Mouse (Mus musculus): Measurements from ENCODE around the gene Plxna2. TPM values are rescaled to one million over a fixed set of nuclear protein-coding genes. Genes with fewer than 3 reads are reported as not detected.

Plxna2 gene
- polyA plus RNA-seq, 1 experiment from 2014 or later = 10.4 TPM

- H3K27ac ChIP-seq (ENCODE audit: low read length) = no peak overlapping the region
- WGBS = 93% methylated on average over 1 of the region's 1 CpGs
- no peaks in the 10 kb centered on the region for H3K9me3 ChIP-seq (ENCODE audit: control insufficient read depth, low read length)
- H3K4me3 ChIP-seq (ENCODE audit: low read length) = no peak overlapping the region
- H3K36me3 ChIP-seq (ENCODE audit: control insufficient read depth, insufficient read depth, low read length) = peaks cover 13% of the 10 kb centered on the region; the same call in 1 of the 2 replicates
- H3K9ac ChIP-seq (ENCODE audit: low read length) = no peak overlapping the region
- no peaks in the 10 kb centered on the region for H3K27me3 ChIP-seq (ENCODE audit: control insufficient read depth, insufficient read depth, low read depth, low read length)
- no peak for ATAC-seq (ENCODE audit: low read depth)
- no peak overlapping the region for H3K4me2 ChIP-seq (ENCODE audit: low read depth, low read length)
- H3K4me1 ChIP-seq (replicated peaks; ENCODE audit: control insufficient read depth, insufficient read depth, low read length) = no peaks in the 10 kb centered on the region
Measured at GRCm38 (mm10) chr1:194797843-194798242, 179.8 kb downstream of the Plxna2 start.

DNA sequence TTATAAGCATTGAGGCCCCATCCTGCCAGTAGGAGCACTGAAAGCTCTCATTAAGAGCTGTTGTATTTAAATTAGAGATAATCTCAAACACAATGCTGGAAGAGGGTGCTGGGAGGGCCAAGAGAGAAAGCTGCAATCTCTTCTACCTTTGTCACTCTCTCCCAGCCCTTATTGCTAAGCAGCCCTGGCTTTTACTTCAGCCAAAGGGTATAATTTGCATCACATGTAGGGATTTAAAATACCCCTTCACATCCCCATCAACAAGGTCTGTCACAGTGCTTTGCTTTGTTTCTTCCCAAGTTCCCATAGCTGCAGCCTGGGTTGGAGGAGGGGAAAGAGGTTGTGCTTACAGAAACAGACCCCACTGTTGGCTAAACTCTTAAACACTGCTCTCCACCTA is 180.5 kb downstream of the Plxna2 start:
- no peak overlapping the region for H3K9ac ChIP-seq (ENCODE audit: low read length)
- no peaks in the 10 kb centered on the region for H3K4me1 ChIP-seq (replicated peaks; ENCODE audit: control insufficient read depth, insufficient read depth, low read length)
- ATAC-seq (ENCODE audit: low read depth) = no peak
- H3K4me3 ChIP-seq (ENCODE audit: low read length) = no peak overlapping the region
- H3K27ac ChIP-seq (ENCODE audit: low read length) = no peak overlapping the region
- no peaks in the 10 kb centered on the region for H3K9me3 ChIP-seq (ENCODE audit: control insufficient read depth, low read length)
- H3K27me3 ChIP-seq (ENCODE audit: control insufficient read depth, insufficient read depth, low read depth, low read length) = no peaks in the 10 kb centered on the region
- no peak overlapping the region for H3K4me2 ChIP-seq (ENCODE audit: low read depth, low read length)
- peaks cover 13% of the 10 kb centered on the region; the same call in 1 of the 2 replicates for H3K36me3 ChIP-seq (ENCODE audit: control insufficient read depth, insufficient read depth, low read length)

GRCm38 (mm10) chr1:194808261-194808660 is 190.2 kb downstream of the Plxna2 start:
- peak overlapping the region; percentile 79 for H3K27ac ChIP-seq (ENCODE audit: low read length)
- H3K9ac ChIP-seq (ENCODE audit: low read length) = no peak overlapping the region
- H3K9me3 ChIP-seq (ENCODE audit: control insufficient read depth, low read length) = no peaks in the 10 kb centered on the region
- H3K4me2 ChIP-seq (ENCODE audit: low read depth, low read length) = no peak overlapping the region
- ATAC-seq (ENCODE audit: low read depth) = peak; percentile 97
- no peak overlapping the region for H3K4me3 ChIP-seq (ENCODE audit: low read length)
- peaks cover 14% of the 10 kb centered on the region for H3K36me3 ChIP-seq (ENCODE audit: control insufficient read depth, insufficient read depth, low read length)
- H3K4me1 ChIP-seq (replicated peaks; ENCODE audit: control insufficient read depth, insufficient read depth, low read length) = peaks cover 13% of the 10 kb centered on the region; the same call in 1 of the 2 replicates
- H3K27me3 ChIP-seq (ENCODE audit: control insufficient read depth, insufficient read depth, low read depth, low read length) = no peaks in the 10 kb centered on the region

DNA sequence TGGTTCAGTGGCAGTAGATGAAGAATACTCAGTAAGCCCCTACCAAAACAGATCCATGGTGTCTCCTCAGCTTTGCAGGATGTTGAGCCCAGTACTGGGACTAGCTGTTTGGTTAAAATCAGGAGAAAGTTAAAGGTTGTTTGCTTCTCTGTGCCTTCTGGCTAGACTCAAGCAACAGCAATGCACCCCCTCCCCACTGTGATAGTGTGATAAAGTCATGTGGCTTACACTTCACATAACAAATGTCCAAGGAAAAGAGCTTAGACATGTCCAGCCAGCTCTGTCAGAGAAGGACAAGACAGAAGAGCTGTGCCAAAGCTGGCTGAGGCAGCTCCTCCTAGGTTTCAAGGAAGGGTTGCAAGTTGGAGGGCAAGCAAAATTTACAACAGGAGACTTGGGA is 190.7 kb downstream of the Plxna2 start:
- Histone ChIP-seq H3K4me2 (ENCODE audit: low read depth, low read length) (no peak overlapping the region), H3K9me3 (ENCODE audit: control insufficient read depth, low read length) (no peaks in the 10 kb centered on the region)
- ATAC-seq (ENCODE audit: low read depth) = peak; percentile 90

GRCm38 (mm10) chr1:194809600-194809999 is 191.6 kb downstream of the Plxna2 start:
- Histone ChIP-seq H3K4me3 (ENCODE audit: low read length) (no peak overlapping the region), H3K27me3 (ENCODE audit: control insufficient read depth, insufficient read depth, low read depth, low read length) (no peaks in the 10 kb centered on the region), H3K4me1 (replicated peaks; ENCODE audit: control insufficient read depth, insufficient read depth, low read length) (peaks cover 13% of the 10 kb centered on the region; the same call in 1 of the 2 replicates), H3K27ac (ENCODE audit: low read length) (peak overlapping the region; percentile 79), H3K36me3 (ENCODE audit: control insufficient read depth, insufficient read depth, low read length) (peaks cover 14% of the 10 kb centered on the region), H3K4me2 (ENCODE audit: low read depth, low read length) (no peak overlapping the region), H3K9ac (ENCODE audit: low read length) (no peak overlapping the region), H3K9me3 (ENCODE audit: control insufficient read depth, low read length) (no peaks in the 10 kb centered on the region)
- ATAC-seq (ENCODE audit: low read depth) = no peak

More for the DNA sequence above, 190.7 kb downstream of the Plxna2 start:
- H3K27me3 ChIP-seq (ENCODE audit: control insufficient read depth, insufficient read depth, low read depth, low read length) = no peaks in the 10 kb centered on the region
- peak overlapping the region; percentile 79 for H3K27ac ChIP-seq (ENCODE audit: low read length)
- peaks cover 13% of the 10 kb centered on the region; the same call in 1 of the 2 replicates for H3K4me1 ChIP-seq (replicated peaks; ENCODE audit: control insufficient read depth, insufficient read depth, low read length)
- H3K4me3 ChIP-seq (ENCODE audit: low read length) = no peak overlapping the region
- H3K36me3 ChIP-seq (ENCODE audit: control insufficient read depth, insufficient read depth, low read length) = peaks cover 14% of the 10 kb centered on the region
- H3K9ac ChIP-seq (ENCODE audit: low read length) = no peak overlapping the region

DNA sequence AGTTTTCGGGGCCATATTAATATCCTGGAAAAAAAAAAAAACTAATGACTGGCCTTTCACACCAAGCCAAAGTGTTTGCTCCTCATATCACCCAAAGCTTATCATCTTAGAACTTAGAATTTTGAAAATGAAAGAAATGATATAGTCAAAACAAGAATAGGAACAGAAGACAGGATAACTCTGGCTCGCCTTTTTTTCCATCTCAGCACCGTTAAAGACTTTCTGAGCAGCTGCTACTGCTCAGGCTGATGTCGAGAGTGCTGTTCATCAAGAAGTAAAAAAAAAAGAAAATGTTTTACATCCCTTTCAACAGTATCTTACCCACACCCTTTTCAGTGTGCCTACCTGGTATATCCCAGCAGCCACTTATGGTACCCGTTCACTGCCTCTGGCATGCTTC is 196.2 kb downstream of the Plxna2 start:
- H3K4me2 ChIP-seq (ENCODE audit: low read depth, low read length) = no peak overlapping the region
- no peak for ATAC-seq (ENCODE audit: low read depth)
- H3K4me1 ChIP-seq (replicated peaks; ENCODE audit: control insufficient read depth, insufficient read depth, low read length) = 0 out of 2 replicates have a peak, but pooled peaks cover 4% of the 10 kb centered on the region
- WGBS = 69% methylated on average over 5 of the region's 5 CpGs
- H3K9me3 ChIP-seq (ENCODE audit: control insufficient read depth, low read length) = no peaks in the 10 kb centered on the region
- no peak overlapping the region for H3K9ac ChIP-seq (ENCODE audit: low read length)
- H3K27me3 ChIP-seq (ENCODE audit: control insufficient read depth, insufficient read depth, low read depth, low read length) = no peaks in the 10 kb centered on the region
- H3K27ac ChIP-seq (ENCODE audit: low read length) = no peak overlapping the region
- peaks cover 8% of the 10 kb centered on the region for H3K36me3 ChIP-seq (ENCODE audit: control insufficient read depth, insufficient read depth, low read length)
- no peak overlapping the region for H3K4me3 ChIP-seq (ENCODE audit: low read length)

- WGBS = 60% methylated on average over 1 of the region's 1 CpGs
Measured at GRCm38 (mm10) chr1:194815547-194815946, 197.5 kb downstream of the Plxna2 start.

GRCm38 (mm10) chr1:194816913-194817312 is 198.9 kb downstream of the Plxna2 start:
- H3K4me1 ChIP-seq (replicated peaks; ENCODE audit: control insufficient read depth, insufficient read depth, low read length) = no peaks in the 10 kb centered on the region
- H3K9me3 ChIP-seq (ENCODE audit: control insufficient read depth, low read length) = no peaks in the 10 kb centered on the region
- no peaks in the 10 kb centered on the region for H3K27me3 ChIP-seq (ENCODE audit: control insufficient read depth, insufficient read depth, low read depth, low read length)
- peaks cover 7% of the 10 kb centered on the region for H3K36me3 ChIP-seq (ENCODE audit: control insufficient read depth, insufficient read depth, low read length)
- peak; percentile 93 for ATAC-seq (ENCODE audit: low read depth)
- no peak overlapping the region for H3K27ac ChIP-seq (ENCODE audit: low read length)
- H3K9ac ChIP-seq (ENCODE audit: low read length) = no peak overlapping the region
- 22% methylated on average over 2 of the region's 2 CpGs for WGBS
- no peak overlapping the region for H3K4me3 ChIP-seq (ENCODE audit: low read length)
- no peak overlapping the region for H3K4me2 ChIP-seq (ENCODE audit: low read depth, low read length)

More at GRCm38 (mm10) chr1:194815547-194815946, 197.5 kb downstream of the Plxna2 start:
- Histone ChIP-seq H3K4me1 (replicated peaks; ENCODE audit: control insufficient read depth, insufficient read depth, low read length) (no peaks in the 10 kb centered on the region), H3K9me3 (ENCODE audit: control insufficient read depth, low read length) (no peaks in the 10 kb centered on the region), H3K9ac (ENCODE audit: low read length) (no peak overlapping the region), H3K27me3 (ENCODE audit: control insufficient read depth, insufficient read depth, low read depth, low read length) (no peaks in the 10 kb centered on the region), H3K36me3 (ENCODE audit: control insufficient read depth, insufficient read depth, low read length) (peaks cover 8% of the 10 kb centered on the region), H3K4me3 (ENCODE audit: low read length) (no peak overlapping the region), H3K27ac (ENCODE audit: low read length) (no peak overlapping the region), H3K4me2 (ENCODE audit: low read depth, low read length) (no peak overlapping the region)
- ATAC-seq (ENCODE audit: low read depth) = no peak

DNA sequence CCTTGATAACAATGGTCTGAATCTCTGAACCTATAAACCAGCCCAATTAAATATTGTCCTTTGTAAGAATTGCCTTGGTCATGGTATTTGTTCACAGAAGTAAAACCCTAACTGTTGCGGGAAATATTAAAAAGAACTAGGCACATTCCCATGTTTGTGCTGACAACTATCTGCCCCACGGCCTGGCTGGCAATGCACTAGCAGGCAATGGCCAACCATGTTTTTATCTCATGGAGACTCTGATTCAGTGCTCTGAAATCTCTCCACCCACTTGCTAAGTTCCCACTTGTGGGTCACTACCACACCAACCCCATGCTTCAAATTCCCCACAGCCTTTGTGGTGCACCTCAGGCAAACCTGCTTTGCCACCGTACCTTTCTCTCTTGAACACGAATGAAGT is 202.9 kb downstream of the Plxna2 start:
- no peaks in the 10 kb centered on the region for H3K9me3 ChIP-seq (ENCODE audit: control insufficient read depth, low read length)
- H3K4me1 ChIP-seq (replicated peaks; ENCODE audit: control insufficient read depth, insufficient read depth, low read length) = no peaks in the 10 kb centered on the region
- H3K27ac ChIP-seq (ENCODE audit: low read length) = no peak overlapping the region
- 58% methylated on average over 4 of the region's 4 CpGs for WGBS
- ATAC-seq (ENCODE audit: low read depth) = no peak
- no peaks in the 10 kb centered on the region for H3K27me3 ChIP-seq (ENCODE audit: control insufficient read depth, insufficient read depth, low read depth, low read length)
- H3K36me3 ChIP-seq (ENCODE audit: control insufficient read depth, insufficient read depth, low read length) = no peaks in the 10 kb centered on the region
- no peak overlapping the region for H3K4me2 ChIP-seq (ENCODE audit: low read depth, low read length)
- no peak overlapping the region for H3K4me3 ChIP-seq (ENCODE audit: low read length)
- H3K9ac ChIP-seq (ENCODE audit: low read length) = no peak overlapping the region

DNA sequence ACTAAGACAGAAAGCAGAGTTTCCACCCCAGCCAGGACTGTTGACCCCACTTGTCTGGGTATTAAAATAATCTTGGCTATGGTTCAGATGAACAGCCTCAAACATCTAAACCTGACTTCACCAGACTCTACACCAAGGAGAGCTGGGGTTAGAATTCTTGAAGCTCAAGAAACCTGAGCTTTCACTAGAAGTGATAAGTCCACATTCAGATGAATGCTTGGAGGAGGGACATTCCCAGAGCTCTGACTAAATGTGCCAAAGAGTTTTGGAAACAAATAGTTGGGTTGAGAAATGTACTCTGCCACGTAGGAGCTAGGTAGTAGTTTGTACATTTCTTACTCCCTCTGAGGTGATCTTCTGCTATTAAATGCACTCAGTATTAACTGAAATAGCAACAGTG is 203.7 kb downstream of the Plxna2 start:
- Histone ChIP-seq H3K27me3 (ENCODE audit: control insufficient read depth, insufficient read depth, low read depth, low read length) (no peaks in the 10 kb centered on the region), H3K9ac (ENCODE audit: low read length) (no peak overlapping the region), H3K4me2 (ENCODE audit: low read depth, low read length) (no peak overlapping the region), H3K4me1 (replicated peaks; ENCODE audit: control insufficient read depth, insufficient read depth, low read length) (no peaks in the 10 kb centered on the region), H3K4me3 (ENCODE audit: low read length) (no peak overlapping the region), H3K36me3 (ENCODE audit: control insufficient read depth, insufficient read depth, low read length) (no peaks in the 10 kb centered on the region), H3K27ac (ENCODE audit: low read length) (no peak overlapping the region), H3K9me3 (ENCODE audit: control insufficient read depth, low read length) (no peaks in the 10 kb centered on the region)
- 39% methylated on average over 1 of the region's 1 CpGs for WGBS
- no peak for ATAC-seq (ENCODE audit: low read depth)

Measured in lung, embryonic 16.5 days (tissue).